Mouse (Mus musculus): ENCODE results near the gene Gm45623.

DNA sequence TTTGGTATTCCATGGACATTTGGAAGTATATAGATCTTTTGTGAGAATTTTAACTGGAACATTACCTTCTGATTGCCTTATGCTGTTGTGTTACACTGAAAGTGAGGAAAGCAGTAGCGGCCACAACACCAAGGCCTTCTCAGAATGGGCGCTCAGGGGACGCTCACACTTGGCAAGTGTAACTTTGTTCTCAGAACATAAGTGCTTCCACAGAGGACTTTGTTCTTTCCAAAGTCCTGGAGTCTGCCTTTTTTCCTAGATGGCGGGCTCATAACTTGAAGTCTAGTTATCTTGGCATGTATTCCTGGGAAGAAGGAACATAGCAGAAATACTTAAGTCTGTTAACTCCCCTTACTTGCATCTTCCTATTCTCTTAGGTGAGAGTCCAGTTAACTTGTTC, 46.5 kb downstream of the Gm45623 start:
- TF ChIP-seq POLR2A (IDR thresholded peaks at IDR 0.05; ENCODE audit: extremely low read depth, insufficient read depth, low read length), result no peak
- no peak for TF ChIP-seq CTCF (IDR thresholded peaks at IDR 0.05; ENCODE audit: extremely low read depth, insufficient read depth, low read length)
